Mouse (Mus musculus) heart, adult 9 months (tissue): ENCODE results near the gene Tomm22.

Source experiments
- DNase-seq, 2 experiments: peaks; one replicate each; pipeline ENCODE4 v3.0.0; 2022; ENCODE audit warnings: low spot score in 2 of 2

Gene Tomm22

GRCm38 (mm10) chr15:79686046-79686869, 15.6 kb downstream of the Tomm22 start:
- DNase-seq = no peak

- peak; percentile 42 to 51 for DNase-seq
These were observed 16.5 kb downstream of the Tomm22 start for GRCm38 (mm10) chr15:79687175-79687574.

DNA sequence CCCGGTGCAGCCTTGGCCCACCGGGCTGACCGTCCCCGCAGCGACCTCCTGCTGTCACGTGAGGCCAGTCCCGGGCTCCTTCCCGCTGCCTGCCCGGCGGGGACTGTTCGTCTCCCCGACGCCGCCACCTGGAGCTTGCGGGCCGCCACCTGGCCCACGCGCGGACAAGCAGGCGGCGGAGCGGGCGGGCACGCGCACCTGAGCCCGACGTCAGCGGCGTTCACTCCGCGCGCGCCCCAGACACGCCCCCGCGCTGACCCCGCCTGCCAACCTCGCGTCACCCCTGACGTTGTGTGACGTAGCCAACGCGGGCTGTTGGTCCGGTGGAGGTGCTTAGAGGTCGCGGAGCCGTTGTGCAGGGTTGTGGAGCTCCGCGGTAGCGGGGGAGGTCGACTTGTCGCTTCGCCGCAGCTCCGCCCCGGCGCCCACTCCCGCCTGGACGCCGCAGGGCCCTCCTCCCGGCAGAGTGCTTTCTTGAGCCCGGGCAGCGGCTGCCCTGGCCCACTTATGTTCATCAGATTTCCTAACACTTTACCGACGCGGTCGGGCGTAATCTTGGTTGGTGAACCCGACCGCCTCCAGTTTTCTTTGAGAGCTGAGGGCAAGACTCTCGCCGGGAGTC, 17.1 kb downstream of the Tomm22 start, which contains the start of gene Josd1:
Gene Josd1, minus strand, starts transcription at position 274 of the 622 bp plus-strand sequence.
- peak; percentile 95 to 96 for DNase-seq

DNA sequence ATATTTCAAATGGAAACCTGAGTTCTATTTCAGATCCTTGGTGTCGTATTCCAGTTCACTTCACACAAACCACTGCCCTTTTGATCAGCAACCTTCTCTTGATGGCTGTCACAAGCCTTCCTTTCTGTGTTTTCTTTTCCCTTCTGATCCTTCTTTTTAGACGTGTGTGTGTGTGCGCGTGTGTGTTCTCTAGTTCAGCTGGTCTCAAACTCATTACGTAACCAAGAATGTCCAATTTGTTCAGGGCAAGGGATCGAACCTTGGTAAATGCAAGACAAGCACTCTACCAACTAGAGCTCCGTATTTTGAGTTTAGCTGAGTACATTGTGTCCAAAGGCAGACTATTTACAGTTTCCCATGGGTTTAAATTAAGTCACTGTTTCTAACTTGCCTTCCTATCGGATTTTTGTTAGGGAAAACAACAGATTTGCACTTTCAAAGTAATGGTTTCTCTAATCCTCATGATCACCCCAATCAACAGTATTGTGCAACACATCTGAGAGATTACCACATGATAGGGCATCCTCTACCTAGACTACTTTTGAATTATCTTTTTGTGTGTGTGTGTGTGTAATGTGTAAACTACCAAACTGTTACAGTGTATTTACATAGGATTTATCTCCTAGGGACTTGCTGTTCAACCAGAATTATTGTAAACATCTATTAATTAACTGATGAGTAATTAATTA, 17.8 kb downstream of the Tomm22 start:
- no peak for DNase-seq

- DNase-seq = no peak
These were observed 19.2 kb downstream of the Tomm22 start for GRCm38 (mm10) chr15:79689662-79690425.

DNA sequence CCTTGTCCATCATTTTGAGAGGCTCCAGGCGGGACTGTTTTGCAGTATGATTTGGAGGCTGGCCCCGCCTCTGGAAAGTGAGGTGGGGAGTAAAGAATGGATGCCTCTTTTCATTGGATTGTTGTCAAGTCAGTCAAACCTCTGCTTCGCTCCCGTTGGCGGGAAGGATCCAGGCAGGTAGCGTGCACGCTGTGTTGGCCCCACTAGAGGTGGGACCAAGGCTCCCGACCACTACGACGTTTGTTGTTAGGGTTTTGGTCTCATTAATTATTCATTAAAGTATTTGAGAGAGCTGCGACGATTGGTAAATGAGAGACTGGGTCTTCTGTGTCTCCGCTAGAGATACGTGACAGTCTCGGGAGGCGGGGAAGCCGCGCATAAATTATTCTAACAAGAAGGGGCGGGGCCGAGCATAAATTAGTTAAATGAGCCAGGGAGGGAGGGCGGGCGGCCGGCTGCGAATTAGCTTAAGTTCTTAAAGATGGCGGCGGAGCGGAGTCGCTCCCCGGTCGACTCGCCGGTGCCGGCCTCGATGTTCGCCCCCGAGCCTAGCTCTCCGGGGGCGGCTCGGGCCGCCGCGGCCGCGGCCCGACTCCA, 19.9 kb downstream of the Tomm22 start, which contains the start of gene Gtpbp1:
Gene Gtpbp1, plus strand, starts transcription at position 420 of the 597 bp plus-strand sequence.
- DNase-seq = peak; percentile 100

DNA sequence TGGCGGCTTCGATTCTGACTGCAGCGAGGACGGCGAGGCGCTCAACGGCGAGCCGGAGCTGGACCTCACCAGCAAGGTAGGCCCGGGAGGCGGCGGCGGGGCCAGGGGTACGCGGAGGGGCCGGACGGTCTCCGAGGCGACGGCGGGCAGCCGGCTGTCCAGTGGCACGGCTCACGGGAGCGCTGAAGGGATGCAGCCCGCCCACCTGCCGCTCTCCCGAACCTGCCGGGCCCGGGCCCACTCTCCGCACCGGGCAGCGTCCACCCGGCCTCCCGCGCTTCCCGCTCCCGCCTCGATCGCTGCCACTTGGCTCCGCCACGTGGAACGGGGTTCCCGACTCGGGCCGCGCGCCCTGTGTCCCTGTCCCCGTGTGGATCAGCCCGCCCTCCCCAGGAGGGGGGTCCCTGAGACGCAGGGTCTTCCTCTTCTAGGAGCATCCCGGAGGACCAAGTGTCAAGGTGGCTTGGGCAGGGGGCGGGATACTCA, 20.4 kb downstream of the Tomm22 start:
- DNase-seq = peak in 1 of 2 experiments; percentile 65

- DNase-seq = no peak
These were observed 21.7 kb downstream of the Tomm22 start for GRCm38 (mm10) chr15:79692334-79692733.

DNA sequence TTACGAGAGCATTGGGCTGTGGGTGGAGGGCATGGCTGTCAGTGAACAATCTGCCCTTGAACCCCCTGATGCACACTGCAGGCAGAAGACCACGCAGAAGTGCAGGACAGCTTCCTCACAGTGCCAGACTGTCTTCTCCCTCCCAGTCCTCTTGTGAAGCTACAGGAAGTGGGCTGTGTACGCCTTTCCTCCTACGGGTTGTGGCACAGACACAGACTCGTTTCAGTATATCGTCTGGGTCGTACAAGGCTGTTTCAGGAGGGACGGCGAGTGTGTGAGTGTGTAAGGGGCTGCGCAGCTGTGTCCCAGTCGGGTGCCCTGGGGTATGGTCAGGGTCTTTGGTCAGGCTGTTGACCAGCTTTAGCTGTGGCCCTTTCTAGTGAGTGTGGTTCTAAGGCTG, 23.1 kb downstream of the Tomm22 start:
- DNase-seq = no peak

DNA sequence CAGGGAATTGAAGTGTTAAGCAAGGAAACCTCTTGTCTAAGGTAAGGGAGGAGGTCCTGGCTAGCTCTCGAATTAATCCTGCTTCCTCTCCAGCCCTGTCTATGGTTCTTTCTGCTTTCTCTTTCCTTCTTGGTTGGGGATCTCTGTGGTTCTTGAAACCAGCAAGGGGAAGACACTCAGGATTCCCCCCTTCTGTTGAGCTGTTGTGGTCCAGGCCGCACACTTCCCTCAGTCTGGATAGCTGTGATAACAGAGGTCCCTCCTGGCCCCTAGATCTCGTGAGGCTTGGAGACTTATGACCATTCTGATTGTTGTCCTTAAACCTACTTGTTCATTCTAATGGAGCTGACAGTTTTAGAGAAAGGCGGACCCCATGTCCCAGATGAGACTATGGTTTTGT, 23.9 kb downstream of the Tomm22 start:
- DNase-seq = no peak

GRCm38 (mm10) chr15:79695516-79695915, 24.9 kb downstream of the Tomm22 start:
- no peak for DNase-seq

DNA sequence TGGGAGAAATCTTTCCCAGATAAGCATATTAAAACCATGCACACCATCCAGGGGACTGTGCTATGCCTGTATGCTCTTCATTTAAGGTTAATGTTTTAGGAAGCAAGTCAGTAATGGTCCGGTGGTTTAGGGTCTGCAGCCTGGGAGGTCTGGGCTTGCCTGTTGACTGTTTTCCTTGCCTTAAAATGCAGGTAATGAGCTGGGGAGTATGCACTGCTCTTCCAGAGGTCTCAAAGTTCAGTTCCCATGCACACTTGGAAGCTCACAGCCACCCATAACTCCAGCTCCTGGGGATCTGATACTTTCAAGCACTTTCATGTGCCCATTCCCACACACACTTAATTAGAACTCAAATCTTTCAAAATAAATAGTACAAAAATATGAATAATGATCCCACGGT, 25.8 kb downstream of the Tomm22 start:
- no peak for DNase-seq

GRCm38 (mm10) chr15:79697011-79697410, 26.4 kb downstream of the Tomm22 start:
- DNase-seq = no peak

- DNase-seq = no peak
These were observed 27.0 kb downstream of the Tomm22 start for GRCm38 (mm10) chr15:79697558-79698187.

GRCm38 (mm10) chr15:79706603-79707214, 36.0 kb downstream of the Tomm22 start:
- no peak for DNase-seq

DNA sequence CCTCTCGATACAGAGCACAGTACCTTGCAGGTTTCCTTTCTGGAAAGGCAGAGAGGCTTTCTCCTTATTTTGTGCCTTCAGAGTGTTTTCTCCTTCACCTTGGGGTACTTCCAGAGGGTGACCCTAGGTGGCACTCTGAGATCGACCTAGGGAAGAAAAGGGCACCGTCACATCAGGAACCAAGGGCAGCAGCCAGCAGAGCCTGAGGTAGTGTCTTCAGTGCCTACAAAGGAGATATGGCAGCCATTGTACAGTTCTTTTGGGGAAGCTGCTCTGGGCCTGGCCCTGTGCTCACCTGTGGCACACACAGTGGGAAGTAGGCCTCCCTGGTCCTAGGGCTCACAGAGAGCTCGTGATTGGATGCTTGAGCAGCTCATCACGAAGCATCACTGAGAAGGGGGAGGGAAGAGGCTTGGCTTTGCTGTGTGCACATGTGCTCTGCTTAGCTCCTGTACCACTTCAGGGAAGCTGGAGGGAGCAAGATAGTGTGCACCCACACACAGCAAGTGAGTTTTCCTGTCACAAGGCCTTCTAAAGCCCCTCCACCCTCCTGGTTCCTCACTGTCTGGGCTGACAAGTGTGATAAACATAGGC, 37.7 kb downstream of the Tomm22 start:
- DNase-seq = no peak

GRCm38 (mm10) chr15:79715646-79716045, 45.0 kb downstream of the Tomm22 start:
- DNase-seq = no peak

DNA sequence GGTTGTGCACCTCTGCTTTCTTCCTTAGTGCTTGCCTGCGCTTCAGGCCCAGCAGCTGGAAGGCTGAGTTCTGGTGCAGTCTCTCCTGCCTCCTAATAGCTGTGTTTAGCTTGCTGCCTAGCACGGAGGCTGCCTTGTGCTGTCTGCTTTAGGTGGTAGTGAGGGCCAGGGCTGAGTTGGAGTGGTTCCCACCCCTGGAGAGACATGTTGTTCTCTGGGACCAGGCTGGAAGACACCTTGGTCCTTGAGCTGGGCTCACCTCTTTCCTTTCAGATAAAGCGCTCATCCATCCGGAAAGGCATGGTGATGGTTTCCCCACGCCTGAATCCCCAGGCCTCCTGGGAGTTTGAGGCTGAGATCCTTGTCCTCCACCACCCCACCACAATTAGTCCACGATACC, 46.0 kb downstream of the Tomm22 start:
- DNase-seq = no peak

DNA sequence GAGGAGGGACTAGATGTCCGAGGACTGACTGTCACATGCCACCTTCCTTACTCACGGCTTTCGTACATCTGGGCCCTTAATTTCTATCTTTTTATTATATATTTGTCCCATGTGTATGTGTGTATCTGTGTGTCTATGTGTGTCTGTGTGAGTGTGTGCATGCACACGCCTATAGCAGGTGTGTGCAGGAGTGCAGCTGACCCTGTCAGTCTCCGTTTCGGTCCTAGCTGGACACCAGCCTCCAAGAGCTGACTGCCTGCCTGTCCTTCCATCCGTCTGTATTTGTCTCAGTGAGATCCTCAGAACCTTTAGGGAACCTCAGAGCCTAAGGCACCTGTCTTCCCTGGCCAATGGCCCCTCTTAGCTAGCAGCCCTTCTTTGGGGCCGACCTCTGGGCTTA, 49.6 kb downstream of the Tomm22 start:
- DNase-seq = no peak

DNA sequence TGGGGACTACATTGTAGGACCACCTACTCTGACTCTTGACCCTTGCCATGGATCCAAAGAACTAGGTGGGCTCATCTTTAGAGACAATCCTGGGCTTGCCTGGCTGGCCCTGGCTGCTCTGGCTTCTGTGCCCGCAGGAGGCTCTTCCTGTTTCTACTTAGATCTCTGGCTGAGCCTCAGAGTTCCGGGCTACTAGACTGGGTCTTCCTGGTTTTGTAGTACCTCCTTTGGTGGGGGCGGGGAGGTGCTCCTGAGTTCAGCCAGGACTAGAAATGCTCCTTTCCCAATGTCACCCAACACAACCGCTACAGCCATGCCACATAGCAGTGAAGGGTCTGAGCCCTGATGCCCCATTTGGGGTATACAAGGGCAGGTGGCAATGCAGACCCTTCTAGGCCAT, 50.1 kb downstream of the Tomm22 start:
- no peak for DNase-seq
